Mouse (Mus musculus): ENCODE measurements at regions not wholly inside any gene's neighbourhood (a gene's known extent, or its start where the extent isn't known, plus 50 kb on each side); places are given as distances from the start of the nearest gene placed in this dataset.

- TF ChIP-seq ZMIZ1 (IDR thresholded peaks at IDR 0.05; ENCODE audit: low read depth, low read length) (no peak), BHLHE40 (IDR thresholded peaks at IDR 0.05; ENCODE audit: low read depth, low read length) (no peak), RAD21 (IDR thresholded peaks at IDR 0.05; ENCODE audit: low read depth, low read length) (no peak), USF2 (conservative IDR thresholded peaks at IDR 0.05; ENCODE audit: low read depth, low read length) (no peak), MAFK (IDR thresholded peaks at IDR 0.05; ENCODE audit: insufficient replicate concordance, low read length) (no peak), MEF2A (IDR thresholded peaks at IDR 0.05; ENCODE audit: borderline replicate concordance, low read depth, low read length) (no peak), USF1 (IDR thresholded peaks at IDR 0.05; ENCODE audit: low read depth, low read length) (no peak), CTCF (conservative IDR thresholded peaks at IDR 0.05 in 1 of 2, IDR thresholded peaks at IDR 0.05 in 1 of 2; ENCODE audit: low read depth in 2 of 2, low read length in 2 of 2) (no peak), MYC (IDR thresholded peaks at IDR 0.05; ENCODE audit: low read depth, low read length) (no peak), JUND (conservative IDR thresholded peaks at IDR 0.05; ENCODE audit: low read depth, low read length) (no peak), E2F4 (IDR thresholded peaks at IDR 0.05; ENCODE audit: insufficient replicate concordance, low read depth, low read length) (no peak), MXI1 (IDR thresholded peaks at IDR 0.05; ENCODE audit: low read depth, low read length) (no peak), POLR2A (IDR thresholded peaks at IDR 0.05; ENCODE audit: low read depth, low read length) (no peak), POLR2AphosphoS2 (IDR thresholded peaks at IDR 0.05; ENCODE audit: low read depth, low read length) (no peak)
- H3K9ac ChIP-seq (ENCODE audit: insufficient read depth, low read depth): no peak overlapping the region
- peaks cover 3 to 21% of the 10 kb centered on the region in 2 experiments; a peak in 2 of 4 replicates for H3K4me1 ChIP-seq (ENCODE audit: control insufficient read depth in 1 of 2, insufficient read depth in 2 of 2)
- H3K4me3 ChIP-seq (replicated peaks in 1 of 3; ENCODE audit: low read depth in 2 of 3, low read length in 2 of 3, poor library complexity in 1 of 3): no peak overlapping the region
- peaks cover 3% of the 10 kb centered on the region for H3K9me3 ChIP-seq (replicated peaks; ENCODE audit: low read length)
- H3K27me3 ChIP-seq (replicated peaks): peaks cover 3% of the 10 kb centered on the region
- dilution Hi-C loops (cut with MboI; ENCODE audit: extremely low pct_ligation_motif_present, extremely low pct_unique_long_range_greater_than_20kb, low sequenced_read_pairs): no loop called here
- H3K4me2 ChIP-seq (ENCODE audit: insufficient read depth, low read depth, poor library complexity, severe bottlenecking): no peak overlapping the region
- in situ Hi-C loops (cut with MboI; ENCODE audit: low pct_ligation_motif_present, low pct_unique_long_range_greater_than_20kb, low sequenced_read_pairs): no loop called here
- no peaks in the 10 kb centered on the region for H3K36me3 ChIP-seq (replicated peaks in 1 of 2; ENCODE audit: control insufficient read depth in 1 of 2, insufficient read depth in 1 of 2, low read length in 1 of 2)
- H3K27ac ChIP-seq (ENCODE audit: insufficient read depth, low read depth): no peak overlapping the region
- H3K79me2 ChIP-seq (replicated peaks; ENCODE audit: control insufficient read depth, extremely low read depth, insufficient read depth, poor library complexity, severe bottlenecking): no peaks in the 10 kb centered on the region
- DNase-seq (ENCODE audit: extremely low read depth): no peak
These were observed 69.4 kb upstream of the Tle3 start for GRCm38 (mm10) chr9:61302724-61303123.

GRCm38 (mm10) chr9:61306306-61306705 lies 65.9 kb upstream of the Tle3 start:
- H3K27me3 ChIP-seq (replicated peaks): peaks cover 3% of the 10 kb centered on the region
- in situ Hi-C loops (cut with MboI; ENCODE audit: low pct_ligation_motif_present, low pct_unique_long_range_greater_than_20kb, low sequenced_read_pairs): no loop called here

More at GRCm38 (mm10) chr9:61306306-61306705, 65.9 kb upstream of the Tle3 start:
- Histone ChIP-seq H3K9me3 (replicated peaks; ENCODE audit: low read length) (peaks cover 3% of the 10 kb centered on the region), H3K4me3 (replicated peaks in 1 of 3; ENCODE audit: low read depth in 2 of 3, low read length in 2 of 3, poor library complexity in 1 of 3) (no peak overlapping the region), H3K4me2 (ENCODE audit: insufficient read depth, low read depth, poor library complexity, severe bottlenecking) (no peak overlapping the region), H3K9ac (ENCODE audit: insufficient read depth, low read depth) (no peak overlapping the region), H3K4me1 (ENCODE audit: control insufficient read depth in 1 of 2, insufficient read depth in 2 of 2) (peaks cover 0 to 21% of the 10 kb centered on the region in 2 experiments; a peak in 2 of 4 replicates), H3K27ac (ENCODE audit: insufficient read depth, low read depth) (no peak overlapping the region), H3K79me2 (replicated peaks; ENCODE audit: control insufficient read depth, extremely low read depth, insufficient read depth, poor library complexity, severe bottlenecking) (no peaks in the 10 kb centered on the region), H3K36me3 (replicated peaks in 1 of 2; ENCODE audit: control insufficient read depth in 1 of 2, insufficient read depth in 1 of 2, low read length in 1 of 2) (no peaks in the 10 kb centered on the region)
- dilution Hi-C loops (cut with MboI; ENCODE audit: extremely low pct_ligation_motif_present, extremely low pct_unique_long_range_greater_than_20kb, low sequenced_read_pairs): no loop called here
- no peak for TF ChIP-seq JUND (conservative IDR thresholded peaks at IDR 0.05; ENCODE audit: low read depth, low read length)
- TF ChIP-seq MEF2A (IDR thresholded peaks at IDR 0.05; ENCODE audit: borderline replicate concordance, low read depth, low read length): no peak
- TF ChIP-seq MYC (IDR thresholded peaks at IDR 0.05; ENCODE audit: low read depth, low read length): no peak
- no peak for TF ChIP-seq CHD1 (IDR thresholded peaks at IDR 0.05; ENCODE audit: low read depth, low read length)
- no peak for TF ChIP-seq E2F4 (IDR thresholded peaks at IDR 0.05; ENCODE audit: insufficient replicate concordance, low read depth, low read length)
- no peak for DNase-seq (ENCODE audit: extremely low read depth)
